Mouse (Mus musculus): ENCODE data around the gene Actn4. TPM values are rescaled to one million over a fixed set of nuclear protein-coding genes. Genes with fewer than 3 reads are reported as not detected.
"Not testable (repeated sequence)": the region's sequence is repeated elsewhere in the genome, so short reads cannot be mapped to it uniquely, and the experiment has no call there.

The Actn4 gene
- total and polyA plus RNA-seq, 2 experiments, result 47.4 to 125 TPM

DNA sequence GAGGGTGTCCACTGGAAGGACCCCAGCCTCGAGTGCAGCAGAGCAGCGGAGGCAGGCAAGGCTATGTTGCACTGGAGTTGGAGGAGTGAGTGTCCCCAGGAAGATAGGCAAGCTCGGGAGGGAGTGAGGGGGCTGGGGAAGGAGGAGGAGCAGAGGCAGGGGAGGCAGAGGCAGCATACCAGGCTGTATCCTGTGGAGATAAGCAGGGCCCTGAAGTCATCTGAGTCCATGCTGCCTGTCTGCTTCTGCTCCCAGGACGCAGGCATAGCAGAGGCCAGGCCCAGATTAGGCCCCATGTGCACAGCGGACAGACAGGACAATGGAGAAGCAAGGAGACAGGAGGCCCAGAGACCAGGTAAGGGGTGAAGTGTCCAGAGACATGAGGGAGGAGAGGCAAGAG is 67.2 kb downstream of the Actn4 start:
- Histone ChIP-seq H3K4me3 (ENCODE audit: insufficient read depth, low read depth, low read length) (no peak overlapping the region), H3K27ac (replicated peaks; ENCODE audit: insufficient read depth, low read depth, low read length) (peak overlapping the region; percentile 16), H3K36me3 (ENCODE audit: control insufficient read depth, insufficient read depth, low read length) (peaks cover 40% of the 10 kb centered on the region; the same call in 1 of the 2 replicates), H3K27me3 (ENCODE audit: control insufficient read depth, insufficient read depth, low read length) (no peaks in the 10 kb centered on the region), H3K79me2 (ENCODE audit: control insufficient read depth, insufficient read depth, low read length) (no peaks in the 10 kb centered on the region), H3K4me1 (ENCODE audit: control insufficient read depth, insufficient read depth, low read length) (no peaks in the 10 kb centered on the region), H3K9ac (ENCODE audit: low read depth, low read length) (peak overlapping the region; percentile 16; the same call in 1 of the 2 replicates)
- TF ChIP-seq CTCF (IDR thresholded peaks at IDR 0.05; ENCODE audit: low read depth, low read length) (no peak), POLR2A (IDR thresholded peaks at IDR 0.05; ENCODE audit: extremely low read depth, insufficient read depth, low read length) (no peak)
- 66% methylated on average over 5 of the region's 5 CpGs for WGBS
- DNase-seq (ENCODE audit: extremely low read depth, low read depth, low spot score), result no peak

DNA sequence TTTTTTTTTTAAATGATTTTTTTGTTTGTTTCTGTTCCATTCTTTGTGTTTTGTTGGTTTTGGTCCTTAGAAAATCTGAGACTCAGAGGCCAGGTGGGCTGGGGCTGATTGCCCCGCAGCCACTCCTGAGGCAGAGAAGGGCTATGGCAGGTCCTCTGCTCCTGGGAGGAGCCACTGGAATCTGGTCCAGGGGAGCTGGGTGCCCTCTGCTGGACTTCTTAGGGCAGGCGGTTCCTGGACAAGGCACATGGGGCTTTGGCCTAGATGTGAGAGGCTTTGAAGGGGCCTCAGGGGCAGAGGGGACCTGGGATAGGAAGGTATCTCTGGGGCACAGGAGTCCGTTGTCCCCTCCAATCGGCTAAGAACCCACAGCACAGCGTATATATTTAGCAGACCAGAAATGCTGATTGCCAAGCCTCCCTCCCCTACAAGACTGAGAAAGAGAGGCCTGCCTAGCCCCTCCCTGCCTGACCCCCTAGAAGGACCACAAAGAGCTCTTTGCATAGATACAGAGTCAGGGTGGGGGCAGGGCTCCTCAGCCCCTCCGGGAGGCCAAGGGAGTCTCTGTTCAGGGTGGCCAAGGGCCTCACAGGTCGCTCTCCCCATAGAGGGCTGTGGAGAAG is 68.4 kb downstream of the Actn4 start:
- Histone ChIP-seq H3K4me3 (ENCODE audit: insufficient read depth, low read depth, low read length) (no peak overlapping the region), H3K27ac (replicated peaks; ENCODE audit: insufficient read depth, low read depth, low read length) (no peak overlapping the region), H3K79me2 (ENCODE audit: control insufficient read depth, insufficient read depth, low read length) (no peaks in the 10 kb centered on the region), H3K27me3 (ENCODE audit: control insufficient read depth, insufficient read depth, low read length) (no peaks in the 10 kb centered on the region), H3K4me1 (ENCODE audit: control insufficient read depth, insufficient read depth, low read length) (peaks cover 2% of the 10 kb centered on the region), H3K9ac (ENCODE audit: low read depth, low read length) (no peak overlapping the region), H3K36me3 (ENCODE audit: control insufficient read depth, insufficient read depth, low read length) (peaks cover 36% of the 10 kb centered on the region; the same call in 1 of the 2 replicates)
- peak; percentile 24 for DNase-seq (ENCODE audit: extremely low read depth, low read depth, low spot score)
- TF ChIP-seq POLR2A (IDR thresholded peaks at IDR 0.05; ENCODE audit: extremely low read depth, insufficient read depth, low read length) (no peak), CTCF (IDR thresholded peaks at IDR 0.05; ENCODE audit: low read depth, low read length) (peak; percentile 70)
- 66% methylated on average over 7 of the region's 7 CpGs for WGBS

- no peak for DNase-seq (ENCODE audit: extremely low read depth, low read depth, low spot score)
- Histone ChIP-seq H3K79me2 (ENCODE audit: control insufficient read depth, insufficient read depth, low read length) (no peaks in the 10 kb centered on the region), H3K4me1 (ENCODE audit: control insufficient read depth, insufficient read depth, low read length) (peaks cover 2% of the 10 kb centered on the region), H3K4me3 (ENCODE audit: insufficient read depth, low read depth, low read length) (no peak overlapping the region), H3K36me3 (ENCODE audit: control insufficient read depth, insufficient read depth, low read length) (peaks cover 30% of the 10 kb centered on the region; the same call in 1 of the 2 replicates), H3K27ac (replicated peaks; ENCODE audit: insufficient read depth, low read depth, low read length) (no peak overlapping the region), H3K9ac (ENCODE audit: low read depth, low read length) (no peak overlapping the region), H3K27me3 (ENCODE audit: control insufficient read depth, insufficient read depth, low read length) (0 out of 2 replicates have a peak, but pooled peaks cover 2% of the 10 kb centered on the region)
- WGBS, result 92% methylated on average over 17 of the region's 17 CpGs
- no peak for TF ChIP-seq CTCF (IDR thresholded peaks at IDR 0.05; ENCODE audit: low read depth, low read length)
- TF ChIP-seq POLR2A (IDR thresholded peaks at IDR 0.05; ENCODE audit: extremely low read depth, insufficient read depth, low read length), result no peak
These were observed 69.5 kb downstream of the Actn4 start for GRCm38 (mm10) chr7:28892601-28893000.

DNA sequence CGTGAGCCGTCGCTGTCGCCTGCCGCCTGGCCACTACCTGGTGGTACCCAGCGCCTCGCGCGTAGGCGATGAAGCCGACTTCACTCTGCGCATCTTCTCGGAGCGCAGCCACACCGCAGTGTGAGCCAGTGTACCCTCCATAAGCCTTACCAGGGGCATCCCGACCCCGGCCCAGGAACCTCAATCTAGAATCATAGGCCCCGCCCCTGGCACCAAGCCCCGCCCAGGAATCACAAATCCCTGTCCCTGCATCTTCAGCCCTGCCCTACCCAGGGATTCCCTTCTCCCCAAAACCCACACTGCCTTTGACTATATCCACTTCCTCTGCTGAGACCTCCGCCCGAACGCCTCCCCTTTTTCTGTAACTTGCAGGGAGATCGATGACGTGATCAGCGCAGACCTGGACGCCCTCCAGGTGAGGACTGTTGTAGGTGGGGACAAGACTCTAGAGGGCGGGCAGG is 73.4 kb downstream of the Actn4 start:
- no peak overlapping the region for H3K9ac ChIP-seq (ENCODE audit: low read depth, low read length)
- peak overlapping the region; percentile 13; the same call in 1 of the 2 replicates for H3K4me3 ChIP-seq (ENCODE audit: insufficient read depth, low read depth, low read length)
- no peak for TF ChIP-seq CTCF (IDR thresholded peaks at IDR 0.05; ENCODE audit: low read depth, low read length)
- no peak for TF ChIP-seq POLR2A (IDR thresholded peaks at IDR 0.05; ENCODE audit: extremely low read depth, insufficient read depth, low read length)
- H3K4me1 ChIP-seq (ENCODE audit: control insufficient read depth, insufficient read depth, low read length), result peaks cover 2% of the 10 kb centered on the region
- H3K79me2 ChIP-seq (ENCODE audit: control insufficient read depth, insufficient read depth, low read length), result no peaks in the 10 kb centered on the region
- DNase-seq (ENCODE audit: extremely low read depth, low read depth, low spot score), result no peak
- WGBS, result 6% methylated on average over 27 of the region's 27 CpGs
- no peak overlapping the region for H3K27ac ChIP-seq (replicated peaks; ENCODE audit: insufficient read depth, low read depth, low read length)
- peaks cover 4% of the 10 kb centered on the region; the same call in 1 of the 2 replicates for H3K36me3 ChIP-seq (ENCODE audit: control insufficient read depth, insufficient read depth, low read length)
- 0 out of 2 replicates have a peak, but pooled peaks cover 2% of the 10 kb centered on the region for H3K27me3 ChIP-seq (ENCODE audit: control insufficient read depth, insufficient read depth, low read length)

- H3K36me3 ChIP-seq (ENCODE audit: control insufficient read depth, insufficient read depth, low read length), result no peaks in the 10 kb centered on the region
These were observed 75.7 kb downstream of the Actn4 start for GRCm38 (mm10) chr7:28886486-28886885.

GRCm38 (mm10) chr7:28883704-28884103 is 78.4 kb downstream of the Actn4 start:
- not testable (repeated sequence) for H3K4me1 ChIP-seq (ENCODE audit: control insufficient read depth, insufficient read depth, low read length); H3K36me3 ChIP-seq (ENCODE audit: control insufficient read depth, insufficient read depth, low read length); H3K4me3 ChIP-seq (ENCODE audit: insufficient read depth, low read depth, low read length); H3K27ac ChIP-seq (replicated peaks; ENCODE audit: insufficient read depth, low read depth, low read length); H3K79me2 ChIP-seq (ENCODE audit: control insufficient read depth, insufficient read depth, low read length); DNase-seq (ENCODE audit: extremely low read depth, low read depth, low spot score); H3K27me3 ChIP-seq (ENCODE audit: control insufficient read depth, insufficient read depth, low read length); H3K9ac ChIP-seq (ENCODE audit: low read depth, low read length)
- 93% methylated on average over 4 of the region's 4 CpGs for WGBS

More at GRCm38 (mm10) chr7:28886486-28886885, 75.7 kb downstream of the Actn4 start:
- H3K27ac ChIP-seq (replicated peaks; ENCODE audit: insufficient read depth, low read depth, low read length), result no peak overlapping the region
- no peak overlapping the region for H3K4me3 ChIP-seq (ENCODE audit: insufficient read depth, low read depth, low read length)
- no peak for DNase-seq (ENCODE audit: extremely low read depth, low read depth, low spot score)
- no peak overlapping the region for H3K9ac ChIP-seq (ENCODE audit: low read depth, low read length)
- no peak for TF ChIP-seq POLR2A (IDR thresholded peaks at IDR 0.05; ENCODE audit: extremely low read depth, insufficient read depth, low read length)
- no peak for TF ChIP-seq CTCF (IDR thresholded peaks at IDR 0.05; ENCODE audit: low read depth, low read length)
- H3K27me3 ChIP-seq (ENCODE audit: control insufficient read depth, insufficient read depth, low read length), result 0 out of 2 replicates have a peak, but pooled peaks cover 2% of the 10 kb centered on the region
- H3K4me1 ChIP-seq (ENCODE audit: control insufficient read depth, insufficient read depth, low read length), result peaks cover 2% of the 10 kb centered on the region
- no peaks in the 10 kb centered on the region for H3K79me2 ChIP-seq (ENCODE audit: control insufficient read depth, insufficient read depth, low read length)
- 26% methylated on average over 14 of the region's 14 CpGs for WGBS

Measured in liver, adult 2 months (tissue).